Mouse (Mus musculus) neural tube, embryonic 13.5 days (tissue): ENCODE data around the gene Apopt1. TPM values are rescaled to one million over a fixed set of nuclear protein-coding genes. Genes with fewer than 3 reads are reported as not detected.

ENCODE experiments used
- ATAC-seq: fragments of 200-750 bp; cut with Nextera tagmentation; 2 replicates; pipeline ENCODE4 v1.8.0; 2017; ENCODE audit warnings: low read depth, mild to moderate bottlenecking, moderate TSS enrichment, moderate library complexity
- H3K27ac ChIP-seq: fragments of 300-500 bp; sonication (generic); replicated peaks from 2 replicates; pipeline ENCODE4 v1.5.1; 2015; ENCODE audit warnings: moderate library complexity, mild to moderate bottlenecking, inconsistent platforms
- H3K27me3 ChIP-seq: fragments of 300-500 bp; sonication (generic); 2 replicates; pipeline ENCODE4 v1.6.1; 2015; ENCODE audit warnings: mild to moderate bottlenecking, inconsistent platforms
- H3K36me3 ChIP-seq: fragments of 300-500 bp; sonication (generic); 2 replicates; pipeline ENCODE4 v1.6.1; 2015; ENCODE audit warnings: mild to moderate bottlenecking, inconsistent platforms
- H3K4me1 ChIP-seq: fragments of 300-500 bp; sonication (generic); replicated peaks from 2 replicates; pipeline ENCODE4 v1.6.1; 2015; ENCODE audit warnings: inconsistent platforms
- H3K4me2 ChIP-seq: fragments of 300-500 bp; sonication (generic); 2 replicates; pipeline ENCODE4 v1.6.1; 2015; ENCODE audit warnings: inconsistent platforms, mild to moderate bottlenecking, moderate library complexity
- H3K4me3 ChIP-seq: fragments of 300-500 bp; sonication (generic); 2 replicates; pipeline ENCODE4 v1.5.1; 2015; ENCODE audit warnings: mild to moderate bottlenecking, inconsistent platforms
- H3K9ac ChIP-seq: fragments of 300-500 bp; sonication (generic); 2 replicates; pipeline ENCODE4 v1.6.1; 2015; ENCODE audit warnings: moderate library complexity, mild to moderate bottlenecking, inconsistent platforms
- H3K9me3 ChIP-seq: fragments of 300-500 bp; sonication (generic); 2 replicates; pipeline ENCODE4 v1.6.1; 2016; ENCODE audit warnings: inconsistent platforms
- WGBS: fragments of 180-500 bp; shearing (Covaris S2); methylation state at CpG from one replicate; pipeline ENCODE4 v1.1.7; 2015; 5-methylcytosine and 5-hydroxymethylcytosine counted together
- polyA plus RNA-seq: library from polyadenylated mRNA; unstranded; fragments of >200 nt; fragmentation: Nextera tagmentation; extraction: Ambion mirVana; gene quantifications from 2 replicates; pipeline ENCODE4 v1.2.1, GENCODE M21; 2015

Apopt1 gene
- polyA plus RNA-seq, 1 experiment from 2014 or later, result 59.1 TPM

DNA sequence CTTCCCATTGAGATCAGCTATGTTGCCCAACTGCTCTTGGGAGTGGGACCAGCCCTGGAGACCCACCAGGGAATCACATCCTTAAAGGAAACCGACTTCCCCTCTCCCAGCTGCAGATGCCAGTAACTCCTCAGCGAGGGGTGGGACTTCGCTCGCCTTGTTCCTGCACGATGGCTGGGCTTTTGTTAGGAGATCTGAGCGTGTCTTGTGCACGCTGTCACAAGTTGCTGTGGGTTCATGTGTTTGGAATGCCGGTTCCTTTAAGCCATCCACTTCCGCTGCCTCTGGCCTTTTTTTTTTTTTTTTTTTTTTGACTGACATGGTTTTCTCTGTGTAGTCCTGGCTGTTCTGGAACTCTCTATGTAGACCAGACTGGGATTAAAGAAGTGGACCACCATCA, 24.3 kb downstream of the Apopt1 start:
- WGBS, result 59% methylated on average over 9 of the region's 9 CpGs

DNA sequence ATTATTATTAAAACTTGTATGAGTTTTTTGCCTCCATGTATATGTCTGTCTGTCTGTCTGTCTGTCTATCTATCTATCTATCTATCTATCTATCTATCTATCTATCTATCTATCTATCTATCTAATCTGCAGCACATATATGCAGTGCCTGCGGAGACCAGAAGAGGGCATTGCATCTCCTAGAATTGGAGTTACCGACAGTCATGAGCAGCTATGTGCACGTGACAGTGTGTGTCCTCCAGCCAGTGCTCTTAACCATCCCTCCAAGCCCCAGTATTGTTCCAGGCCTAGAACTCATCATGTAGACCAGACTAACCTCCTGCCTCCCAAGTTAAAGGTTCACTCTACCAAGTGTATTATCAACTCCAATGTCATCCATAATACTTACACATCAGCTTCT, 25.7 kb downstream of the Apopt1 start:
- Histone ChIP-seq H3K27me3 (no peaks in the 10 kb centered on the region), H3K4me2 (no peak overlapping the region), H3K36me3 (no peaks in the 10 kb centered on the region), H3K9ac (no peak overlapping the region), H3K9me3 (no peaks in the 10 kb centered on the region), H3K27ac (no peak overlapping the region), H3K4me1 (0 out of 2 replicates have a peak, but pooled peaks cover 3% of the 10 kb centered on the region), H3K4me3 (no peak overlapping the region)
- ATAC-seq, result no peak
- 10% methylated on average over 3 of the region's 3 CpGs for WGBS

More for the DNA sequence above, 24.3 kb downstream of the Apopt1 start:
- no peak overlapping the region for H3K4me3 ChIP-seq
- H3K4me1 ChIP-seq, result peaks cover 6% of the 10 kb centered on the region
- no peaks in the 10 kb centered on the region for H3K27me3 ChIP-seq
- H3K27ac ChIP-seq, result no peak overlapping the region
- no peaks in the 10 kb centered on the region for H3K9me3 ChIP-seq
- no peak for ATAC-seq
- H3K36me3 ChIP-seq, result no peaks in the 10 kb centered on the region
- H3K4me2 ChIP-seq, result no peak overlapping the region
- H3K9ac ChIP-seq, result no peak overlapping the region

DNA sequence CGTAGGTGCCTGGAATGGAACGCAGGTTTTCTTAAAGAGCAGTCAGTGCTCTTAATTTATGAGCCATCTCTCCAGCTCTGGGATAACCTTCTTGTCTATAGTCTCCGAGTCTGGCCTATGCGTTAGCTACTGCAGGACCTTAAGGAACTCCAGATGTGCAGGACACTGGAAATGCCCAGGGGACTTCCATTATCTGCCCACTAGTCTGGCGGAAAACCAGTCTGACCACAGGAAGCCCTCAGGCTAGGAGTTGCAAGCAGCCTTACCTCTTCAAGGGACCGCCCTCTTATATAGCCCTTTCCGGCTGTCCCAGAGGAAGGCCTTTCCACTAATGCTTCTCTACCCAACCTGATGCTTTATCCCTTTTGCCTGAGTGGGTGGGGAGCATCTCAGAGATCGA, 28.3 kb downstream of the Apopt1 start:
- H3K9me3 ChIP-seq, result no peaks in the 10 kb centered on the region
- WGBS, result 78% methylated on average over 8 of the region's 8 CpGs

DNA sequence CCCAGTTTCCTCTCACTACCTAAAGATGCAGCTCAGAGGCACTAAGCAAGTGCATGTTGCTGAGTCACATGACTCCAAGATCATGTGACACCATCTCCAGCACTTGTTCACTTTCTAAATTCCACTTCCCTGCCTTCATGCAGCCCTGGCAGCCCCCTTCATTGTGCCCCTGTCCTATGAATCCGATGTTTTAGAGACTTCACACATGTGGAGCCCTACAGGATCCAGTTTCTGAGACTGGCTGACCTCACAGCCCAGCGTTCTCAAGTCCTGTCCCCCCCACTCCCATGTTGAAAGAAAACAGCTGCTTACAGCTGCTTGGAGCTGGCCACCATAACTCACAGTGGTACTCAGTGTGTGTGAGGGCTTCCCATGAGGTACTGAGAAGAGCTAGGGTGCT, 30.4 kb downstream of the Apopt1 start:
- H3K27ac ChIP-seq, result 0 out of 2 replicates have a peak overlapping the region, but pooled peaks have one; percentile 13
- no peaks in the 10 kb centered on the region for H3K36me3 ChIP-seq
- no peak for ATAC-seq
- H3K9ac ChIP-seq, result no peak overlapping the region
- H3K4me3 ChIP-seq, result no peak overlapping the region
- no peaks in the 10 kb centered on the region for H3K27me3 ChIP-seq
- no peak overlapping the region for H3K4me2 ChIP-seq
- H3K9me3 ChIP-seq, result no peaks in the 10 kb centered on the region
- peaks cover 23% of the 10 kb centered on the region for H3K4me1 ChIP-seq
- 76% methylated on average over 2 of the region's 2 CpGs for WGBS

More for the DNA sequence above, 28.3 kb downstream of the Apopt1 start:
- no peak overlapping the region for H3K4me3 ChIP-seq
- peaks cover 20% of the 10 kb centered on the region for H3K4me1 ChIP-seq
- no peak for ATAC-seq
- no peak overlapping the region for H3K27ac ChIP-seq
- H3K36me3 ChIP-seq, result no peaks in the 10 kb centered on the region
- H3K27me3 ChIP-seq, result no peaks in the 10 kb centered on the region
- no peak overlapping the region for H3K4me2 ChIP-seq
- no peak overlapping the region for H3K9ac ChIP-seq

DNA sequence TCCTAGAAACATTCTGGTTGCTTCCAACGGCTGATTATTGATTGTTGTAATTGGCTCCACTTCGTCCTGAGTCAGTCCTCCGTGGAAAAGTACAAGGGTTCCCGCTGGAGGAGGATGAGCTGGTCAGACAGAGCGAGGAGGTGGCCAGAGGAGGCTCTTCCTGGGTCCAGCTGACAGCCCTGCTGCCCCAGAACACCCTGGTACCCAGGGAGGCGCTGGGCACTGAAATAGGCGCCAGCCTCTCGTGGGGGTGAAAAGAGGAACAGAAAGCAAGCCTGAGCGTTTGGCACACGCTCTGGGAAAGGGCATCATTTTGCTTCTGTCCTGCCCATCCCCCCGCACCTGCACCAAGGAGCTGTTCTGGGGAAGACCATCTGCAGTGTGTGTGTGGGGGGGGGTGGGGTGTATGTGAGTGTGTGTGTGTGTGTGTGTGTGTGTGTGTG, 30.9 kb downstream of the Apopt1 start:
- Histone ChIP-seq H3K9me3 (no peaks in the 10 kb centered on the region), H3K4me3 (no peak overlapping the region), H3K4me1 (peaks cover 23% of the 10 kb centered on the region), H3K27ac (0 out of 2 replicates have a peak overlapping the region, but pooled peaks have one; percentile 13), H3K27me3 (no peaks in the 10 kb centered on the region), H3K4me2 (no peak overlapping the region), H3K36me3 (no peaks in the 10 kb centered on the region), H3K9ac (no peak overlapping the region)
- no peak for ATAC-seq
- 69% methylated on average over 11 of the region's 11 CpGs for WGBS

DNA sequence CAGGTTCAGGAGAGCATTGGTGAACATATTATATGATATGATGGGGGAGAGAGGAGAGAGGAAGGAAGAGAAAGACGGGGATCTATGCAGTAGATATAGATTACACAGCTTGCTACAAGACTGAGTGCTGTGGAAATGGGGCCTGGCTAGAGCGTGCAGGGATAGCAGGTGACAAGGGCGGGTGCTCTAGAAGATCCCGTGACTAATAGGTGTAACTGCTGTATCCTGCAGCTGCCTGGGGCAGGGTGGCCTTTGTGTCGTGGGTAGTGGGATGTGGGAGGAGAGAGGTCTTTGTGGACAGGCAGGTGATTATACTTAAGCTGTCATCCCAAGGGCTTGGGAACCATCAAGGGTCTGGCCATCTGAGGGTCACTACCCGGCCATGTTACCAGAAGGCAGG, 32.2 kb downstream of the Apopt1 start:
- no peak overlapping the region for H3K27ac ChIP-seq
- H3K4me3 ChIP-seq, result no peak overlapping the region
- H3K9ac ChIP-seq, result 0 out of 2 replicates have a peak overlapping the region, but pooled peaks have one; percentile 26
- peaks cover 23% of the 10 kb centered on the region for H3K4me1 ChIP-seq
- no peaks in the 10 kb centered on the region for H3K36me3 ChIP-seq
- 0 out of 2 replicates have a peak, but pooled peaks have one; percentile 17 for ATAC-seq
- H3K4me2 ChIP-seq, result no peak overlapping the region
- no peaks in the 10 kb centered on the region for H3K27me3 ChIP-seq
- H3K9me3 ChIP-seq, result no peaks in the 10 kb centered on the region
- WGBS, result 62% methylated on average over 6 of the region's 6 CpGs

DNA sequence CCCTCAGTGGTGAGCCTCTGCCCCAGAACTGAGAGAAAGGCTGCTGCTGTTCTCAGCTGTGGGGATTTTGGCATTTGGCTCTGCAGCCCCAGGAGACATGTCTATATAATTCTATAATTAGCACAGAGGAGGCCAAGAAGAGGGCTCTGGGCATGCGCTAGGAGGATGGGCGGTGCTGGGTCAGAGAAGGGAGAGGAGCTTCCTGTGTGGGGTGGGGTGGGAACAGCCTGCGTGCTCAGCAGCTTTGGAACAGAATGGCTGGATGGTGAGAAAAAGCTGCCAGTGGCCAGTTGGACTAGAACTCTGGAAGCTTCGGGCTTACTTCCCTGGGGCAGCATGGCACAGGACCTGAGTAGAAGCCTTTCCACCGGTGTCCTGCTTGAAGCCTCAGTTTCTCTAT, 33.0 kb downstream of the Apopt1 start:
- no peaks in the 10 kb centered on the region for H3K27me3 ChIP-seq
- no peaks in the 10 kb centered on the region for H3K36me3 ChIP-seq
- peak overlapping the region; percentile 31; the same call in 1 of the 2 replicates for H3K9ac ChIP-seq
- ATAC-seq, result no peak; the same call in 1 of the 2 replicates
- no peak overlapping the region for H3K4me3 ChIP-seq
- no peak overlapping the region for H3K4me2 ChIP-seq
- peaks cover 23% of the 10 kb centered on the region for H3K4me1 ChIP-seq
- 58% methylated on average over 5 of the region's 5 CpGs for WGBS
- H3K9me3 ChIP-seq, result no peaks in the 10 kb centered on the region
- H3K27ac ChIP-seq, result peak overlapping the region; percentile 61; the same call in 1 of the 2 replicates

DNA sequence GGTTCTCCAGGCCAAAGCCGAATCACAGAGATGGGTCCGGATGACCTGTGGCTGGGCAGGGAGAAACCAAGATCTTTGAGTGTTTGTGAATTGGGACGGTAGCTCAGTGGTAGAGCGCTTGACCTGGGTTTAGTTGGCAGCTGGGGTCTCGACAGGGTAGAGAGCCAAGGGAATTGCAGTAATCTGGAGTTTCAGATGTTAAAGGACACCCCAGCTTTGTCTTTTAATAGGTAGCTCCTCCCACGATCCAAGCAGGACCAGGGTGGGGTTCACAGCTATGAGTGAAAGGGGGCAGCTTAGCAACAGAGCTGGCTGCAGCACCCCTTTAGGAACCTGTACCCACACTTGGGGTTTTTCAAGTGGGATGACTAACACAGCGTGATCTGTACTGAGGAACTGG, 34.4 kb downstream of the Apopt1 start:
- no peaks in the 10 kb centered on the region for H3K36me3 ChIP-seq
- H3K27me3 ChIP-seq, result no peaks in the 10 kb centered on the region
- no peak overlapping the region for H3K4me3 ChIP-seq
- H3K4me1 ChIP-seq, result peaks cover 23% of the 10 kb centered on the region
- H3K9ac ChIP-seq, result no peak overlapping the region
- no peak overlapping the region for H3K4me2 ChIP-seq
- ATAC-seq, result no peak
- no peak overlapping the region for H3K27ac ChIP-seq
- WGBS, result 79% methylated on average over 7 of the region's 7 CpGs
- H3K9me3 ChIP-seq, result no peaks in the 10 kb centered on the region

DNA sequence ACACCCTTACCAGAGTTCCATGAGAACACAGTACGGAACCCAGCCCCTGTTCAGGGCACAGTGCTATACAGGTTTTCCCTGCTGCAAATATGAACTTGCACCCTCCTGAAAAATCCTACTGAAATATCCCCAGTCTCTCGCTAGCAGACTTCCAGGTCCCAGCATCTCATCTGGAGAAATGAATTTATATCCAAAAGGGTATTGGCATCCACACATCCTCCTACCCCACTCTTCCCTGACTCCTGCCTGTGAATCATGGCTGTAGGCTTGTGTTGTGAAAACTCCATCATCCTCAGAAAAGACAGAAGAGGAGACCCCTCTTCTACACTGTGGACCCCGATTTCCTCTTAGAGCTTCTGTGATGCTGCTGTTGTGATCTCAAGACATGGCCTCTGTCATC, 37.7 kb downstream of the Apopt1 start:
- no peak for ATAC-seq

DNA sequence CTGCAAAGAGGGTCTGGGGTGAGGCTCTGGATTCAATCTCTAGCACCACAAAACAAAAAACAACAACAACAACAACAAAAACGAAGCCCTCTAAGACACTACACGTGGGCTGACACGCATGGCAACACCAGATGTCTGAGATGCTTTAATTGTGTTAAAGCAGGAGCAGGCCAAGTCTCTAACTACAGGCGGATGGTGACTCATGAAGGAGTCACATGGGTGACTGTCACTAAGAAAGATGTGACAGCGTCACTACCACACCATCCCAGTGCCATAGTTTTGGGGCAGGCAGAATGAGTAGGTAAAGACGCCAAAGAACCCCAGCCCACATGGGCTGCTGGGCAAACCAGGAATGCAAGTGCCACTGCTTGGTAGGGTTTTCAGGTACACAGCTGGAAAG, 39.4 kb downstream of the Apopt1 start:
- Histone ChIP-seq H3K4me2 (no peak overlapping the region), H3K36me3 (no peaks in the 10 kb centered on the region), H3K9ac (no peak overlapping the region), H3K9me3 (no peaks in the 10 kb centered on the region), H3K27ac (no peak overlapping the region), H3K4me1 (peaks cover 4% of the 10 kb centered on the region), H3K4me3 (no peak overlapping the region), H3K27me3 (no peaks in the 10 kb centered on the region)
- no peak for ATAC-seq
- 89% methylated on average over 6 of the region's 6 CpGs for WGBS

More for the DNA sequence above, 37.7 kb downstream of the Apopt1 start:
- H3K4me2 ChIP-seq, result no peak overlapping the region
- no peaks in the 10 kb centered on the region for H3K9me3 ChIP-seq
- WGBS, result 95% methylated on average over 3 of the region's 3 CpGs
- no peaks in the 10 kb centered on the region for H3K27me3 ChIP-seq
- peaks cover 9% of the 10 kb centered on the region for H3K4me1 ChIP-seq
- H3K27ac ChIP-seq, result no peak overlapping the region
- no peaks in the 10 kb centered on the region for H3K36me3 ChIP-seq
- H3K4me3 ChIP-seq, result no peak overlapping the region
- no peak overlapping the region for H3K9ac ChIP-seq

DNA sequence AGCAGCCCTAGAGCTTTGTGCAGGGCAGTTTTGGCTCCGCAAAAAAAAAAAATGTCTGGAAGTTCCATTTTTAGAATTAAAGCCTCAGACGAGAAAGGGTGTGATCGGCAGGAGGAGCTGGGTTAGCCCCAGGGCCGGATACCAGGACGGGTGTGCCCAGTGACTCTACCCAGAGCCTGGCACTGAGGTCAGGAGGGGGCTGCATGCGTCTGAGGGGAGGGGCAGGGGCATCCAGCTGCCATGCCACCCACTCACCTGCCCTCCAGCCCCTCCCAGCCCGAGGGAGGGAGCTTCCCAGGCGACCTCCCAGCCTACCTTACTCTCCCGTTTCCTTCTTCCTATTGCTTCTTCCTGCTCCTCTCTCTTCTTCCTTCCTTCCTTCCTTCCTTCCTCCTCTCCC, 40.3 kb downstream of the Apopt1 start:
- no peaks in the 10 kb centered on the region for H3K9me3 ChIP-seq
- WGBS, result 72% methylated on average over 9 of the region's 9 CpGs
- H3K9ac ChIP-seq, result no peak overlapping the region
- ATAC-seq, result no peak
- no peak overlapping the region for H3K4me2 ChIP-seq
- no peaks in the 10 kb centered on the region for H3K36me3 ChIP-seq
- no peak overlapping the region for H3K4me3 ChIP-seq
- H3K27me3 ChIP-seq, result no peaks in the 10 kb centered on the region
- H3K4me1 ChIP-seq, result peaks cover 12% of the 10 kb centered on the region
- no peak overlapping the region for H3K27ac ChIP-seq

DNA sequence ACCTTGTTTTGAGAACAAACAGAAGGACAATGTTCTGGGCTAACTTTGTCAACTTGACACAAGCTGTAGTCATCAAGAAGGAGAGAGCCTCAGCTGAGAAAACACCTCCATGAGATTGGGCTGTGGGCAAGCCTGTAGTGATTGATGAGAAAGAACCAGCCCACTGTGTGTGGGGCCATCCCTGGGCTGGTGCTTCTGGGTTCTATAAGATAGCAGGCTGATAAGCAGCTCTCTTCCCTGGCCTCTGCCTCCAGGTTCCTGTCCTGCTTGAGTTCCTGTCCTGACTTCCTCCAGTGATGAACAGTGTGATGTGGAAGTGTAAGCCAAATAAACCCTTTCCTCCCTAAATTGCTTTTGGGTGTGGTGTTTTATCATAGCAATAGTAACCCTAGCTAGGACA, 41.6 kb downstream of the Apopt1 start:
- no peaks in the 10 kb centered on the region for H3K27me3 ChIP-seq
- H3K36me3 ChIP-seq, result no peaks in the 10 kb centered on the region
- H3K4me1 ChIP-seq, result peaks cover 15% of the 10 kb centered on the region
- H3K9me3 ChIP-seq, result no peaks in the 10 kb centered on the region
- no peak for ATAC-seq
- no peak overlapping the region for H3K9ac ChIP-seq
- H3K27ac ChIP-seq, result no peak overlapping the region
- H3K4me2 ChIP-seq, result no peak overlapping the region
- H3K4me3 ChIP-seq, result no peak overlapping the region

DNA sequence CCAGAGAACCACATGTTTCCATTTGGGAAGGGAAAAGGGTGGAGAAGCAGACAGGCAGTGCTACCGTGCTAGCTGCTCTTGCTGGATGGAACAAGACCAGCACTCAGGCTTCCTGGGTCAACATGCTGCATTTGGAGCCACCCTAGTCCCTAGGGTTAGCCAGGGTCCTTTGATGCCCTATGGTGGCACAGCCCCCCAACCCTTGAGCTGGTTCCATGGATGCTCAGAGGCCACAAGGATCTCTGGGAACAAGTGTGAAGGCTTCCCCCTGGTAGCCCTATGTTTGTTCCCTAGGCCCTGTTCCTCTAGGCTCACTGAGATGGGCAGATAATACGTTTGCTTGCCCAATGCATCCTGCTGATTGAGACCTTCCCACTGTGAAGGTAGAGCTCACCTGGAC, 42.2 kb downstream of the Apopt1 start:
- no peaks in the 10 kb centered on the region for H3K9me3 ChIP-seq
- H3K4me1 ChIP-seq, result peaks cover 20% of the 10 kb centered on the region
- WGBS, result 70% methylated on average over 2 of the region's 2 CpGs
- no peaks in the 10 kb centered on the region for H3K36me3 ChIP-seq
- no peak overlapping the region for H3K4me2 ChIP-seq
- no peaks in the 10 kb centered on the region for H3K27me3 ChIP-seq
- H3K27ac ChIP-seq, result no peak overlapping the region
- H3K4me3 ChIP-seq, result no peak overlapping the region
- H3K9ac ChIP-seq, result no peak overlapping the region
- no peak for ATAC-seq
